Mouse (Mus musculus) kidney, adult 11 months (tissue): ENCODE data around the gene Rtl5.
"Not testable (repeated sequence)": the region's sequence is repeated elsewhere in the genome, so short reads cannot be mapped to it uniquely, and the experiment has no call there.

Source experiments
- DNase-seq: peaks from one replicate; pipeline ENCODE4 v3.0.0; 2022

The Rtl5 gene

GRCm38 (mm10) chrX:102070591-102071471 lies at the start of gene Rtl5:
Gene Rtl5 (minus strand): TSS chrX:102071304.
- peak; percentile 66 for DNase-seq

GRCm38 (mm10) chrX:102119042-102119864 lies 48.1 kb upstream of the Rtl5 start, which contains the start of gene Pin4:
Gene Pin4 (plus strand): TSS chrX:102119447.
- peak; percentile 98 for DNase-seq

- DNase-seq, result no peak
Observed at GRCm38 (mm10) chrX:102115676-102116075, 44.6 kb upstream of the Rtl5 start.

GRCm38 (mm10) chrX:102109349-102109748 lies 38.2 kb upstream of the Rtl5 start:
- DNase-seq, result not testable (repeated sequence)

GRCm38 (mm10) chrX:102103830-102104229 lies 32.7 kb upstream of the Rtl5 start:
- DNase-seq, result not testable (repeated sequence)

GRCm38 (mm10) chrX:102101886-102102285 lies 30.8 kb upstream of the Rtl5 start:
- DNase-seq, result no peak

GRCm38 (mm10) chrX:102094381-102094904 lies 23.3 kb upstream of the Rtl5 start:
- DNase-seq, result no peak

GRCm38 (mm10) chrX:102090605-102091004 lies 19.5 kb upstream of the Rtl5 start:
- no peak for DNase-seq

- peak; percentile 47 for DNase-seq
Observed at GRCm38 (mm10) chrX:102085798-102086443, 14.8 kb upstream of the Rtl5 start.

- no peak for DNase-seq
Observed at GRCm38 (mm10) chrX:102082340-102082739, 11.2 kb upstream of the Rtl5 start.

GRCm38 (mm10) chrX:102081573-102082279 lies 10.6 kb upstream of the Rtl5 start:
- DNase-seq, result no peak

GRCm38 (mm10) chrX:102081076-102081475 lies 10.0 kb upstream of the Rtl5 start:
- DNase-seq, result no peak

GRCm38 (mm10) chrX:102076886-102077765 lies 6.0 kb upstream of the Rtl5 start:
- no peak for DNase-seq

- DNase-seq, result peak; percentile 44
Observed at GRCm38 (mm10) chrX:102075158-102075557, 4.1 kb upstream of the Rtl5 start.

- DNase-seq, result no peak
Observed at GRCm38 (mm10) chrX:102074435-102074834, 3.3 kb upstream of the Rtl5 start.

GRCm38 (mm10) chrX:102073605-102074325 lies 2.7 kb upstream of the Rtl5 start:
- no peak for DNase-seq

GRCm38 (mm10) chrX:102071517-102071916 lies 413 bp upstream of the Rtl5 start:
- no peak for DNase-seq

- DNase-seq, result no peak
Observed at GRCm38 (mm10) chrX:102068811-102069540, 2.1 kb downstream of the Rtl5 start.

- no peak for DNase-seq
Observed at GRCm38 (mm10) chrX:102067118-102067517, 4.0 kb downstream of the Rtl5 start.

- peak; percentile 56 for DNase-seq
Observed at GRCm38 (mm10) chrX:102066134-102066533, 5.0 kb downstream of the Rtl5 start.
